Mouse (Mus musculus) ES-E14 (cell line): Measurements from ENCODE around the gene Gm6583.

ENCODE experiments used
- MAFK ChIP-seq: IDR thresholded peaks from 2 replicates; pipeline ENCODE4 v1.6.1; 2014; ENCODE audit warnings: mild to moderate bottlenecking, low read depth, low read length, inconsistent platforms; ENCODE audit not compliant: insufficient read depth
- ZC3H11A ChIP-seq: IDR thresholded peaks from 2 replicates; pipeline ENCODE4 v1.6.1; 2012; ENCODE audit warnings: low read depth, mild to moderate bottlenecking, inconsistent platforms, low read length, borderline replicate concordance
- ZNF384 ChIP-seq: IDR thresholded peaks from 2 replicates; pipeline ENCODE4 v1.6.1; 2012; ENCODE audit warnings: low read depth, low read length, inconsistent platforms

- no peak for TF ChIP-seq ZC3H11A
- TF ChIP-seq MAFK = no peak
- TF ChIP-seq ZNF384 = no peak
These were observed at the start of gene Gm6583 for GRCm38 (mm10) chr5:112355910-112356309.
